Mouse (Mus musculus) MEL (cell line): ENCODE data around the gene Mms22l. TPM values are rescaled to one million over a fixed set of nuclear protein-coding genes. Genes with fewer than 3 reads are reported as not detected.
A peak's percentile ranks its signal among the peaks of the same experiment; 100 is the strongest.

Source experiments
- DNase-seq: peaks from one replicate; pipeline ENCODE4 v3.0.0; 2011; ENCODE audit warnings: low read depth, low spot score
- H3K27ac ChIP-seq: 2 replicates; pipeline ENCODE4 v1.5.1; 2012; ENCODE audit warnings: low read depth, mild to moderate bottlenecking, control low read depth, low read length, moderate library complexity; ENCODE audit not compliant: control insufficient read depth
- H3K27me3 ChIP-seq, 2 experiments: fragments of 150-350 bp in 1 of 2; sonication (generic) in 1 of 2; 2 replicates each; pipeline ENCODE4 v1.6.1; 2012; ENCODE audit warnings: low read length in 2 of 2, mild to moderate bottlenecking in 2 of 2, improper control_type of control experiment in 1 of 2, moderate library complexity in 1 of 2; ENCODE audit not compliant: insufficient read depth in 2 of 2, control insufficient read depth in 1 of 2
- H3K36me3 ChIP-seq, 2 experiments: 2 replicates each; pipeline ENCODE4 v1.6.1; 2012 to 2014; ENCODE audit warnings: low read length in 2 of 2, improper control_type of control experiment in 1 of 2, inconsistent platforms in 1 of 2, mild to moderate bottlenecking in 1 of 2; ENCODE audit not compliant: insufficient read depth in 2 of 2, control insufficient read depth in 1 of 2
- H3K4me1 ChIP-seq, 2 experiments: fragments of 150-350 bp in 1 of 2; sonication (generic) in 1 of 2; 2 replicates each; pipeline ENCODE4 v1.6.1; 2012; ENCODE audit warnings: low read length in 2 of 2, improper control_type of control experiment in 1 of 2, mild to moderate bottlenecking in 1 of 2; ENCODE audit not compliant: insufficient read depth in 2 of 2, control insufficient read depth in 1 of 2
- H3K4me3 ChIP-seq, 2 experiments: fragments of 150-350 bp in 1 of 2; sonication (generic) in 1 of 2; 2 replicates each; pipeline ENCODE4 v1.5.1; 2012; ENCODE audit warnings: low read depth in 2 of 2, low read length in 2 of 2, mild to moderate bottlenecking in 2 of 2, moderate library complexity in 2 of 2, control low read depth in 1 of 2, improper control_type of control experiment in 1 of 2; ENCODE audit not compliant: control insufficient read depth in 1 of 2, insufficient read depth in 1 of 2
- H3K79me2 ChIP-seq: 2 replicates; pipeline ENCODE4 v1.6.1; 2012; ENCODE audit warnings: mild to moderate bottlenecking, low read length, moderate library complexity; ENCODE audit not compliant: control insufficient read depth, poor library complexity, insufficient read depth
- H3K9ac ChIP-seq: 2 replicates; pipeline ENCODE4 v1.6.1; 2012; ENCODE audit warnings: low read depth, mild to moderate bottlenecking, control low read depth, low read length, moderate library complexity; ENCODE audit not compliant: control insufficient read depth, poor library complexity, severe bottlenecking
- H3K9me3 ChIP-seq: fragments of 150-350 bp; sonication (generic); replicated peaks from 2 replicates; pipeline ENCODE4 v1.6.1; 2012; ENCODE audit warnings: mild to moderate bottlenecking, low read length, improper control_type of control experiment, moderate library complexity; ENCODE audit not compliant: insufficient read depth
- CHD2 ChIP-seq: IDR thresholded peaks from 2 replicates; pipeline ENCODE4 v1.6.1; 2011; ENCODE audit warnings: low read length, improper control_type of control experiment
- CTCF ChIP-seq, 3 experiments: IDR thresholded peaks in 2 of 3; conservative IDR thresholded peaks in 1 of 3; 2 replicates each; pipeline ENCODE4 v1.5.1; 2011 to 2012; ENCODE audit warnings: low read length in 3 of 3, low read depth in 2 of 3, mild to moderate bottlenecking in 2 of 3, improper control_type of control experiment in 1 of 3, inconsistent platforms in 1 of 3, mixed read lengths in 1 of 3, moderate library complexity in 1 of 3; ENCODE audit not compliant: control insufficient read depth in 1 of 3, insufficient read depth in 1 of 3, poor library complexity in 1 of 3, severe bottlenecking in 1 of 3
- EP300 ChIP-seq, 2 experiments: IDR thresholded peaks; 2 replicates each; pipeline ENCODE4 v1.6.1; 2011; ENCODE audit warnings: improper control_type of control experiment in 2 of 2, low read length in 2 of 2, low read depth in 1 of 2, mild to moderate bottlenecking in 1 of 2
- ETS1 ChIP-seq: IDR thresholded peaks from 2 replicates; pipeline ENCODE4 v1.6.1; 2012; ENCODE audit warnings: low read depth, mild to moderate bottlenecking, inconsistent platforms, low read length, improper control_type of control experiment, moderate library complexity
- GATA1 ChIP-seq: IDR thresholded peaks from 2 replicates; pipeline ENCODE4 v1.6.1; 2011; ENCODE audit warnings: low read depth, low read length, improper control_type of control experiment
- JUND ChIP-seq: IDR thresholded peaks from 2 replicates; pipeline ENCODE4 v1.6.1; 2011; ENCODE audit warnings: low read depth, mild to moderate bottlenecking, improper control_type of control experiment, low read length
- KAT2A ChIP-seq: conservative IDR thresholded peaks from 2 replicates; pipeline ENCODE4 v1.6.1; 2012; ENCODE audit warnings: low read depth, low read length, improper control_type of control experiment, inconsistent platforms
- MAZ ChIP-seq: IDR thresholded peaks from 2 replicates; pipeline ENCODE4 v1.6.1; 2012; ENCODE audit warnings: low read depth, mild to moderate bottlenecking, inconsistent platforms, low read length, improper control_type of control experiment
- MEF2A ChIP-seq: IDR thresholded peaks from 2 replicates; pipeline ENCODE4 v1.6.1; 2014; ENCODE audit warnings: low read depth, mild to moderate bottlenecking, inconsistent platforms, low read length, improper control_type of control experiment; ENCODE audit not compliant: poor library complexity, insufficient replicate concordance, severe bottlenecking; ENCODE audit errors: extremely low read depth
- MXI1 ChIP-seq: IDR thresholded peaks from 2 replicates; pipeline ENCODE4 v1.6.1; 2011; ENCODE audit warnings: mild to moderate bottlenecking, low read depth, low read length, improper control_type of control experiment
- NELFE ChIP-seq: IDR thresholded peaks from 2 replicates; pipeline ENCODE4 v1.6.1; 2011; ENCODE audit warnings: low read depth, low read length, improper control_type of control experiment
- RAD21 ChIP-seq: IDR thresholded peaks from 2 replicates; pipeline ENCODE4 v1.6.1; 2011; ENCODE audit warnings: mild to moderate bottlenecking, low read depth, low read length, improper control_type of control experiment
- RCOR1 ChIP-seq: IDR thresholded peaks from 2 replicates; pipeline ENCODE4 v1.6.1; 2012; ENCODE audit warnings: low read depth, mild to moderate bottlenecking, inconsistent platforms, low read length, improper control_type of control experiment
- SIN3A ChIP-seq: IDR thresholded peaks from 2 replicates; pipeline ENCODE4 v1.6.1; 2012; ENCODE audit warnings: low read length, improper control_type of control experiment, inconsistent platforms
- SMC3 ChIP-seq: IDR thresholded peaks from 2 replicates; pipeline ENCODE4 v1.6.1; 2011; ENCODE audit warnings: low read depth, low read length, improper control_type of control experiment
- TAL1 ChIP-seq: IDR thresholded peaks from 2 replicates; pipeline ENCODE4 v1.6.1; 2012; ENCODE audit warnings: mild to moderate bottlenecking, inconsistent platforms, low read length, moderate library complexity, mixed read lengths
- TCF12 ChIP-seq: IDR thresholded peaks from 2 replicates; pipeline ENCODE4 v1.6.1; 2014; ENCODE audit warnings: low read depth, mild to moderate bottlenecking, inconsistent platforms, low read length, improper control_type of control experiment, moderate library complexity
- UBTF ChIP-seq: IDR thresholded peaks from 2 replicates; pipeline ENCODE4 v1.6.1; 2012; ENCODE audit warnings: low read depth, mild to moderate bottlenecking, inconsistent platforms, low read length, improper control_type of control experiment, moderate library complexity, borderline replicate concordance; ENCODE audit not compliant: insufficient read depth
- USF1 ChIP-seq: IDR thresholded peaks from 2 replicates; pipeline ENCODE4 v1.6.1; 2014; ENCODE audit warnings: low read depth, mild to moderate bottlenecking, inconsistent platforms, low read length, improper control_type of control experiment, moderate library complexity
- ZKSCAN1 ChIP-seq: IDR thresholded peaks from 2 replicates; pipeline ENCODE4 v1.6.1; 2012; ENCODE audit warnings: low read depth, mild to moderate bottlenecking, inconsistent platforms, low read length, improper control_type of control experiment, moderate library complexity
- ZMIZ1 ChIP-seq: IDR thresholded peaks from 2 replicates; pipeline ENCODE4 v1.6.1; 2012; ENCODE audit warnings: low read depth, mild to moderate bottlenecking, inconsistent platforms, low read length, improper control_type of control experiment, moderate library complexity
- ZNF384 ChIP-seq: IDR thresholded peaks from 2 replicates; pipeline ENCODE4 v1.6.1; 2012; ENCODE audit warnings: low read depth, mild to moderate bottlenecking, inconsistent platforms, low read length, improper control_type of control experiment
- polyA plus RNA-seq, 2 experiments: library from polyadenylated mRNA; stranded (reverse) in 1 of 2; unstranded in 1 of 2; fragments of >175 nt in 1 of 2; fragments of >200 nt in 1 of 2; gene quantifications; 2 replicates each; pipeline versions ENCODE4 v1.2.1 to v1.2.4; 2012; ENCODE audit warnings: low replicate concordance in 2 of 2, low read depth in 1 of 2; ENCODE audit not compliant: insufficient read length in 2 of 2, insufficient read depth in 1 of 2, missing spikeins in 1 of 2
- total RNA-seq: library from RNA; depleted of rRNA; stranded (reverse); fragments of 300-350 nt; gene quantifications from 2 replicates; pipeline ENCODE4 v1.2.3, GENCODE M21; 2012

Gene Mms22l
- total and polyA plus RNA-seq, 3 experiments = 40.3 to 46.3 TPM; not detected in 1

DNA sequence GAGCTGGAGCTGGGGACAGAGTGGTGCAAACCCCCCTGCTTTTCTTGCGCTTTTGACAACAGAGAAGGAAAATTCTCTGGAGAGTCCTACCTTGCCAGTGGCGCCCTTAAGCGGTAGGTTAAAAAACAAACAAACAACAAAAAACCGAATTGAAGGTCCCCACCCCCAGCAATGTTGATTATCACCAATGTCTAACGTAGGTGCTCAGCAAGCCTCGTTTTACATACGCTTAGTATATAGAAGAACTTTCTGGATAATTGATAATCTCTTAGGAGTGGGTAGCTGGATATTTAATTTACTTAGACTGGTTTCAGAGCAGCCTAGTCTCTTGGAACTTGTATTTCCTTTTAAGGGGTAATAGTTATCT lies 685 bp downstream of the Mms22l start:
- no peaks in the 10 kb centered on the region for H3K9me3 ChIP-seq
- H3K79me2 ChIP-seq = peaks cover 24% of the 10 kb centered on the region
- no peak for TF ChIP-seq SIN3A
- TF ChIP-seq ZNF384 = no peak
- TF ChIP-seq TCF12 = no peak
- no peak for TF ChIP-seq ETS1
- TF ChIP-seq MAZ = no peak
- TF ChIP-seq, all 39 proteins: peak for 0
- Histone ChIP-seq H3K36me3 (peaks cover 3 to 19% of the 10 kb centered on the region in 2 experiments), H3K4me3 (peak overlapping the region; percentile 60 to 96), H3K27ac (peak overlapping the region; percentile 69), H3K9ac (peak overlapping the region; percentile 91), H3K4me1 (peaks cover 0 to 3% of the 10 kb centered on the region in 2 experiments; a peak in 2 of 4 replicates), H3K27me3 (no peaks in the 10 kb centered on the region)
- DNase-seq = no peak

- H3K4me1 ChIP-seq = peaks cover 3 to 12% of the 10 kb centered on the region in 2 experiments; a peak in 3 of 4 replicates
- peak; percentile 30 for DNase-seq
Measured at GRCm38 (mm10) chr4:24509195-24509594, 12.9 kb downstream of the Mms22l start.

DNA sequence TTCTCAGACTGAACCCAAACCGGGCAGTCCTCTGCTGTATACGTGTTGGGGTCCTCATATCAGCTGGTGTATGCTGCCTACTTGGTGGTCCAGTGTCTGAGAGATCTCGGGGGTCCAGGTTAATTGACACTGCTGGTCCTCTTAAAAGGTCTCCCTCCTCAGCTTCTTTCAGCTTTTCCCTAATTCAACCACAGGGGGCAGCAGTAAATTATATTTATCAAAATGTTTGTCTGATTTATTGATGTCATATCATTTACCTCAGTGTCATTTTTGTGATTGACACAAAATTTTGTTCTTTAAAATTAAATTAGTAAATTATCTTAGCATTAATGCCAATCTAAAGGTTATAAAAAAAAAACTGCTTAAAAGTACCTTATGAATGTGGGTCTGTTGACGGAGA lies 40.7 kb downstream of the Mms22l start:
- Histone ChIP-seq H3K4me1 (no peaks in the 10 kb centered on the region), H3K36me3 (peaks cover 5 to 21% of the 10 kb centered on the region in 2 experiments), H3K27ac (no peak overlapping the region), H3K4me3 (no peak overlapping the region), H3K27me3 (no peaks in the 10 kb centered on the region), H3K79me2 (peaks cover 2% of the 10 kb centered on the region; the same call in 1 of the 2 replicates), H3K9me3 (no peaks in the 10 kb centered on the region), H3K9ac (no peak overlapping the region)
- DNase-seq = peak; percentile 24
- peak; percentile 24; the same call in 1 of the 2 replicates for TF ChIP-seq RAD21
- peak in 1 of 3 experiments; percentile 37; a peak in 2 of 6 replicates for TF ChIP-seq CTCF (IDR thresholded peaks at IDR 0.05 in 2 of 3, conservative IDR thresholded peaks at IDR 0.05 in 1 of 3; ENCODE audit: control insufficient read depth in 1 of 3, insufficient read depth in 1 of 3, low read depth in 2 of 3, low read length in 3 of 3, poor library complexity in 1 of 3, severe bottlenecking in 1 of 3)
- TF ChIP-seq MAZ = no peak
- no peak for TF ChIP-seq MXI1
- TF ChIP-seq SMC3 = peak; percentile 27; the same call in 1 of the 2 replicates
- no peak for TF ChIP-seq UBTF

More at GRCm38 (mm10) chr4:24509195-24509594, 12.9 kb downstream of the Mms22l start:
- no peaks in the 10 kb centered on the region for H3K27me3 ChIP-seq
- peaks cover 2% of the 10 kb centered on the region; the same call in 1 of the 2 replicates for H3K79me2 ChIP-seq
- no peak overlapping the region for H3K4me3 ChIP-seq
- H3K9me3 ChIP-seq = no peaks in the 10 kb centered on the region
- TF ChIP-seq USF1 (no peak), ZKSCAN1 (no peak), SIN3A (no peak), UBTF (no peak), KAT2A (no peak), CHD2 (no peak), RCOR1 (no peak), MEF2A (no peak), NELFE (no peak), TAL1 (no peak), EP300 (IDR thresholded peaks at IDR 0.05; ENCODE audit: low read depth in 1 of 2, low read length in 2 of 2) (peak; percentile 12 to 37; a peak in 2 of 4 replicates), ZNF384 (no peak), ZMIZ1 (no peak), GATA1 (peak; percentile 79), JUND (no peak)
- H3K27ac ChIP-seq = no peak overlapping the region
- H3K36me3 ChIP-seq = peaks cover 12 to 51% of the 10 kb centered on the region in 2 experiments
- H3K9ac ChIP-seq = no peak overlapping the region
